Mouse (Mus musculus) brain, embryonic 14.5 days (tissue): ENCODE measurements around the gene Prf1.

Experiments
- CTCF ChIP-seq: fragments of 200-500 bp; IDR thresholded peaks from 2 replicates; pipeline ENCODE4 v1.5.1; 2012; ENCODE audit warnings: inconsistent platforms, mild to moderate bottlenecking, moderate library complexity, borderline replicate concordance; ENCODE audit not compliant: insufficient read depth, insufficient read length; ENCODE audit errors: extremely low read depth
- POLR2A ChIP-seq: fragments of 200-500 bp; IDR thresholded peaks from 2 replicates; pipeline ENCODE4 v1.6.1; 2012; ENCODE audit warnings: mild to moderate bottlenecking, inconsistent platforms, borderline replicate concordance; ENCODE audit not compliant: poor library complexity, insufficient read depth, insufficient read length, severe bottlenecking; ENCODE audit errors: extremely low read depth

- no peak for TF ChIP-seq CTCF
- no peak for TF ChIP-seq POLR2A
These were observed 29.9 kb downstream of the Prf1 start for GRCm38 (mm10) chr10:61327545-61327944.
